Mouse (Mus musculus) left cerebral cortex, postnatal 14 days (tissue): Measurements from ENCODE around the gene Ankmy2. TPM values are rescaled to one million over a fixed set of nuclear protein-coding genes. Genes with fewer than 3 reads are reported as not detected.

ENCODE experiments used
- DNase-seq, 2 experiments: peaks; one replicate each; pipeline ENCODE4 v3.0.0; 2021 to 2022; ENCODE audit warnings: low spot score in 2 of 2, mixed read lengths in 1 of 2
- intact Hi-C: fragments of 180-260 bp; cut with DNase I; formaldehyde crosslinking; loops from one replicate; pipeline ENCODE4 v1.15.1; 2025
- total RNA-seq, 2 experiments: library from RNA; stranded (reverse); gene quantifications; 2 replicates each; pipeline ENCODE4 v1.2.3; 2021

The Ankmy2 gene
- total RNA-seq, 2 experiments from 2014 or later, result 50.3 to 53.3 TPM

DNA sequence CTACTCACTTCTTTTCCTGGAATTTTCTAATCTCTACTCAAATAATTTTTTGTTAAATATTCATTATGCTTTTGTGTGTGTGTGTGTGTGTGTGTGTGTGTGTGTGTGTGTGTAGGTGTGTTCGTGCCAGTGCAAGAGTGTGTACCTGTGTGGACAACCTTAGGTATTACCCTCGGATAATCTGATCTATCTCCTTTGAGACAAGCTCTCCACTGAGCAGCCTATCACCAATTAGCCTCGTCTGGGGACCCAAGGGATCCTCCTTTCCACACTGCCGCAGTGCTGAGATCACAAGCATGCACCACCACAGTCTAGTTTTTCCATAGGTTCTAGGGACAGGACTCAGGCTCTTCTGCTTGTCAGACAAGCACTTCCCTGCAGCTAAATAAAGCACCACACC is 59.3 kb downstream of the Ankmy2 start:
- DNase-seq, result no peak
- intact Hi-C loops, result loop anchor here (10.0 kb wide), 1 partner anchor 169 kb away; the partner anchor contains the start of genes D630036H23Rik and Ispd

DNA sequence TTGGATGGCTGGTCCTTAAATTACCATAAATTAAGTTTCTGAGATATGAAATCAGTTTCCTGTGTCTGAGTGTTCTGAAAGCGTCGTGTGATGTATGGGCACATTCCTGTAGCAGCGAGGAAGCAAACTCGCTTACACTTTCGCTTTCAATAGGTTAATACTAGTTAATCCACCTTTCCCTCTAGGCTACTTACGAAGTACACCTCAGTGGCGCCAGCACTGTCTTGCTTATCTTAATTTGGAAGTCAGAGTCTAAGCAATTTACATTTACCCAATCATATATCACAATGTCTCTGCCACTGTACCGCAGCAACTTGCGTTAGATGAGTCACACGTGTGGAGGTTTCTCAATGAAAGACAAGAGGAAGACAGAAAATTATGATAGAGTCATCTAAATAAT is 60.0 kb downstream of the Ankmy2 start:
- no peak for DNase-seq
- intact Hi-C loops, result loop anchor here (10.0 kb wide), 1 partner anchor 168 kb away; the partner anchor contains the start of genes D630036H23Rik and Ispd

DNA sequence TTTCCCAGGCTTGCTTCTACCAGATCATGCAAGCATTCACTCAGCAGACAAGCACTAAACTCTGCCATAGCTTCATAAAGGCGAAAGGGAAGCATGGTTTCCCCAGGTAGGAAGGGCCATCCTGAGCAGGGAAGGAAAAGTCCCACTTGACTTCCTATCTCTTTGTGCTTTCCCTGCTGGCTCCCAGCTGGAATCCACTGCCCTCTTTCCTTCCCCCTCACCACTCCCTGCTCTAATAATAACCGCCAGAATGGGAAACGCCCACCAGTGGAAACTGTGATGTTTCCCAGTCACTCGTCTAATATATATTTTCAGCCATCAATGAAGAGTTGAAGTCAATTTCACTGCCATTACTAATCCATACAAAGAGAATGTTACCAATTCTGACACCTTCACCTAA is 67.5 kb downstream of the Ankmy2 start:
- intact Hi-C loops, result no loop called here

DNA sequence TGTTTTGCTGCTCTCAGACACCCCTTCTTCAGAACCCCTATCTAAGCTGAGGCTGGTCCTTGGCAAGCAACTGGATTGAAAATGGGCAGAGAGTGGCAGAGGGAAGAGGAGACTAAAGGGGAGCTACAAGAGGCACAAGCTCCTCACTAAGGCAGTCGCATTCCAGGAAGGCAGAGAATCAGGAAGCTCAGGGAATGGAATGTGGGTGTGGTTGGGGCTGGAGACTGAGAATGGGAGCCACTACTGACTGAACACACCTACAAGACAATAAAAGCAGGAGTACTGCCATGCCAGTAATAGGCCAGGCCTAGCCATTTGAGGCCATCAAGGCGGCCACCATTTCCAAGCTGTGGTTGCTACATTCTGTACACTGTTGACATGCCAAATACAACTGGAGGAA is 74.5 kb downstream of the Ankmy2 start:
- intact Hi-C loops, result no loop called here
- no peak for DNase-seq

More for the DNA sequence above, 67.5 kb downstream of the Ankmy2 start:
- no peak for DNase-seq

DNA sequence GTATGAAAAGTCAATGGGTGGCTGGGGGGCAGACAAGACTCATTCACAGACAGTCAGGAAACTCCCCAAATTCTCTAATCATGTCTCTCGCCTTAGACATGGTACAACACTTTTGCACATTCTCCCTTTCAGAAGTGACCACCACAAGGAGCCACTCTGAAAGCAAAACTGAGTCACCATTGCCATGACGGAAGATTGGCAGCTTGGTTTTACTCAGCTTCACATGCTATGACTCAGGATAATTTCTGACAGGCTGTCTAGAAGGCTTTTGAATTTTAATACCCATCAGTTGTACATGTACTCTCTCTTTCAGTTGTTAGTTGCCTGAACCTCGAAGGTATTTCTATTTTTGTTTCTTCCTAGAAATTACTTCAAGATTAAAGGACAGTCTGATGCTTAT is 84.3 kb downstream of the Ankmy2 start:
- intact Hi-C loops, result no loop called here
- no peak for DNase-seq

Other genes starting within 250 kb of the Ankmy2 start
- not detected for gene Agr3, start 231.5 kb upstream of the Ankmy2 start, total RNA-seq
- not detected for gene Agr2, start 164.2 kb upstream of the Ankmy2 start, total RNA-seq
- gene Tspan13, start 114.6 kb upstream of the Ankmy2 start, total RNA-seq, result 100 to 1,000 TPM; 221 to 230 TPM
- gene Bzw2, start 966 bp downstream of the Ankmy2 start, total RNA-seq, result 10 to 100 TPM; 72.2 to 78.2 TPM
- not detected for gene Lrrc72, start 96.3 kb downstream of the Ankmy2 start, total RNA-seq
- gene Sostdc1, start 157.0 kb downstream of the Ankmy2 start, total RNA-seq, result 1 to 10 TPM; 5.5 TPM
- gene Ispd, start 224.3 kb downstream of the Ankmy2 start, total RNA-seq, result 10 to 100 TPM; 10.1 to 13.6 TPM
- gene D630036H23Rik, start 225.1 kb downstream of the Ankmy2 start, total RNA-seq, result 1 to 10 TPM; 2.2 to 2.3 TPM